Mouse (Mus musculus) intestine, postnatal 0 days (tissue): ENCODE results near the gene Galnt3. TPM values are rescaled to one million over a fixed set of nuclear protein-coding genes. Genes with fewer than 3 reads are reported as not detected.

Source experiments
- ATAC-seq: fragments of 200-750 bp; cut with Nextera tagmentation; 2 replicates; pipeline ENCODE4 v1.8.0; 2017; ENCODE audit warnings: mild to moderate bottlenecking, moderate TSS enrichment, moderate library complexity
- H3K27ac ChIP-seq: fragments of 300-500 bp; sonication (generic); 2 replicates; pipeline ENCODE4 v1.5.1; 2014; ENCODE audit warnings: mild to moderate bottlenecking, low read depth, low read length, moderate library complexity
- H3K27me3 ChIP-seq: fragments of 300-500 bp; sonication (generic); replicated peaks from 2 replicates; pipeline ENCODE4 v1.6.1; 2014; ENCODE audit warnings: low read length, mixed read lengths; ENCODE audit not compliant: control insufficient read depth, insufficient read depth
- H3K36me3 ChIP-seq: fragments of 300-500 bp; sonication (generic); 2 replicates; pipeline ENCODE4 v1.6.1; 2014; ENCODE audit warnings: mild to moderate bottlenecking, moderate library complexity; ENCODE audit not compliant: control insufficient read depth, insufficient read depth
- H3K4me1 ChIP-seq: fragments of 300-500 bp; sonication (generic); replicated peaks from 2 replicates; pipeline ENCODE4 v1.6.1; 2014; ENCODE audit warnings: antibody characterized with exemption, low read length, mixed read lengths; ENCODE audit not compliant: control insufficient read depth, insufficient read depth
- H3K4me2 ChIP-seq: fragments of 300-500 bp; sonication (generic); replicated peaks from 2 replicates; pipeline ENCODE4 v1.6.1; 2014; ENCODE audit warnings: low read depth, mild to moderate bottlenecking, moderate library complexity
- H3K4me3 ChIP-seq: fragments of 300-500 bp; sonication (generic); 2 replicates; pipeline ENCODE4 v1.5.1; 2014; ENCODE audit warnings: low read depth, low read length
- H3K9ac ChIP-seq: fragments of 300-500 bp; sonication (generic); 2 replicates; pipeline ENCODE4 v1.6.1; 2014; ENCODE audit warnings: mild to moderate bottlenecking, low read depth, low read length
- H3K9me3 ChIP-seq: fragments of 300-500 bp; sonication (generic); 2 replicates; pipeline ENCODE4 v1.6.1; 2016; ENCODE audit warnings: mixed run types; ENCODE audit not compliant: control insufficient read depth
- CTCF ChIP-seq: sonication (generic); IDR thresholded peaks from 2 replicates; pipeline ENCODE4 v1.5.1; 2016; ENCODE audit warnings: low read depth, mild to moderate bottlenecking, control low read depth, antibody characterized with exemption, moderate library complexity
- WGBS: fragments of 180-500 bp; shearing (Covaris S2); extraction: QIAGEN DNeasy Blood & Tissue Kit; methylation state at CpG from one replicate; pipeline ENCODE4 v1.1.7; 2014; 5-methylcytosine and 5-hydroxymethylcytosine counted together
- polyA plus RNA-seq: library from polyadenylated mRNA; unstranded; fragments of >200 nt; fragmentation: Nextera tagmentation; extraction: Ambion mirVana; gene quantifications from 2 replicates; pipeline ENCODE4 v1.2.1, GENCODE M21; 2015

Galnt3 gene
- polyA plus RNA-seq, 1 experiment from 2014 or later, result 19.9 TPM

- H3K27ac ChIP-seq, result peak overlapping the region; percentile 79
Observed at GRCm38 (mm10) chr2:66123756-66124589, 821 bp downstream of the Galnt3 start.

GRCm38 (mm10) chr2:66117686-66118085 lies 7.1 kb downstream of the Galnt3 start:
- no peak for TF ChIP-seq CTCF
- Histone ChIP-seq H3K27ac (no peak overlapping the region), H3K4me2 (no peak overlapping the region), H3K4me1 (no peaks in the 10 kb centered on the region), H3K9ac (no peak overlapping the region), H3K36me3 (no peaks in the 10 kb centered on the region), H3K27me3 (no peaks in the 10 kb centered on the region), H3K4me3 (no peak overlapping the region), H3K9me3 (no peaks in the 10 kb centered on the region)
- ATAC-seq, result no peak
- 68% methylated on average over 3 of the region's 3 CpGs for WGBS

More at GRCm38 (mm10) chr2:66123756-66124589, 821 bp downstream of the Galnt3 start:
- H3K4me1 ChIP-seq, result no peaks in the 10 kb centered on the region
- H3K9ac ChIP-seq, result peak overlapping the region; percentile 75
- no peak for TF ChIP-seq CTCF
- peak overlapping the region; percentile 99 for H3K4me2 ChIP-seq
- peak overlapping the region; percentile 76 for H3K4me3 ChIP-seq
- ATAC-seq, result peak; percentile 69
- H3K9me3 ChIP-seq, result no peaks in the 10 kb centered on the region
- H3K27me3 ChIP-seq, result no peaks in the 10 kb centered on the region; the same call in 1 of the 2 replicates
- WGBS, result under 1% methylated on average over 43 of the region's 57 CpGs
- no peaks in the 10 kb centered on the region for H3K36me3 ChIP-seq

GRCm38 (mm10) chr2:66107864-66108514 lies 16.8 kb downstream of the Galnt3 start:
- WGBS, result 95% methylated on average over 9 of the region's 9 CpGs

GRCm38 (mm10) chr2:66103740-66104436 lies 20.9 kb downstream of the Galnt3 start:
- no peaks in the 10 kb centered on the region for H3K9me3 ChIP-seq
- no peak overlapping the region for H3K9ac ChIP-seq
- ATAC-seq, result peak; percentile 56
- H3K4me1 ChIP-seq, result peaks cover 3% of the 10 kb centered on the region; the same call in 1 of the 2 replicates
- H3K27me3 ChIP-seq, result no peaks in the 10 kb centered on the region
- 21% methylated on average over 10 of the region's 10 CpGs for WGBS
- TF ChIP-seq CTCF, result no peak
- no peak overlapping the region for H3K4me3 ChIP-seq
- peak overlapping the region; percentile 33; the same call in 1 of the 2 replicates for H3K4me2 ChIP-seq
- no peaks in the 10 kb centered on the region for H3K36me3 ChIP-seq
- no peak overlapping the region for H3K27ac ChIP-seq

More at GRCm38 (mm10) chr2:66107864-66108514, 16.8 kb downstream of the Galnt3 start:
- Histone ChIP-seq H3K36me3 (no peaks in the 10 kb centered on the region), H3K4me1 (peaks cover 3% of the 10 kb centered on the region; the same call in 1 of the 2 replicates), H3K27ac (no peak overlapping the region), H3K4me2 (no peak overlapping the region), H3K4me3 (no peak overlapping the region), H3K27me3 (no peaks in the 10 kb centered on the region), H3K9me3 (no peaks in the 10 kb centered on the region), H3K9ac (no peak overlapping the region)
- no peak for ATAC-seq
- TF ChIP-seq CTCF, result no peak

- H3K27ac ChIP-seq, result no peak overlapping the region
- H3K4me2 ChIP-seq, result no peak overlapping the region
- no peaks in the 10 kb centered on the region for H3K36me3 ChIP-seq
- no peak overlapping the region for H3K4me3 ChIP-seq
- ATAC-seq, result no peak
- TF ChIP-seq CTCF, result no peak
- H3K4me1 ChIP-seq, result peaks cover 3% of the 10 kb centered on the region; the same call in 1 of the 2 replicates
- H3K9me3 ChIP-seq, result no peaks in the 10 kb centered on the region
- no peak overlapping the region for H3K9ac ChIP-seq
- no peaks in the 10 kb centered on the region for H3K27me3 ChIP-seq
- WGBS, result 95% methylated on average over 9 of the region's 9 CpGs
Observed at GRCm38 (mm10) chr2:66101686-66102304, 23.0 kb downstream of the Galnt3 start.
